Mouse (Mus musculus): ENCODE results near the gene Lrrc8a.

GRCm38 (mm10) chr2:30236426-30237198 lies 903 bp upstream of the Lrrc8a start:
- TF ChIP-seq HCFC1 (IDR thresholded peaks at IDR 0.05; ENCODE audit: borderline replicate concordance, insufficient read depth, low read length), result no peak
- no peak for TF ChIP-seq CHD2 (IDR thresholded peaks at IDR 0.05; ENCODE audit: low read depth, low read length)
- TF ChIP-seq ZNF384 (IDR thresholded peaks at IDR 0.05; ENCODE audit: low read depth, low read length), result no peak
- no peak for TF ChIP-seq ZC3H11A (IDR thresholded peaks at IDR 0.05; ENCODE audit: borderline replicate concordance, low read depth, low read length)

Data from ES-E14 (cell line).